Mouse (Mus musculus) heart, adult 11 months (tissue): Measurements from ENCODE around the gene Colgalt1.

Source experiments
- DNase-seq: peaks from one replicate; pipeline ENCODE4 v3.0.0; 2022

Colgalt1 gene

DNA sequence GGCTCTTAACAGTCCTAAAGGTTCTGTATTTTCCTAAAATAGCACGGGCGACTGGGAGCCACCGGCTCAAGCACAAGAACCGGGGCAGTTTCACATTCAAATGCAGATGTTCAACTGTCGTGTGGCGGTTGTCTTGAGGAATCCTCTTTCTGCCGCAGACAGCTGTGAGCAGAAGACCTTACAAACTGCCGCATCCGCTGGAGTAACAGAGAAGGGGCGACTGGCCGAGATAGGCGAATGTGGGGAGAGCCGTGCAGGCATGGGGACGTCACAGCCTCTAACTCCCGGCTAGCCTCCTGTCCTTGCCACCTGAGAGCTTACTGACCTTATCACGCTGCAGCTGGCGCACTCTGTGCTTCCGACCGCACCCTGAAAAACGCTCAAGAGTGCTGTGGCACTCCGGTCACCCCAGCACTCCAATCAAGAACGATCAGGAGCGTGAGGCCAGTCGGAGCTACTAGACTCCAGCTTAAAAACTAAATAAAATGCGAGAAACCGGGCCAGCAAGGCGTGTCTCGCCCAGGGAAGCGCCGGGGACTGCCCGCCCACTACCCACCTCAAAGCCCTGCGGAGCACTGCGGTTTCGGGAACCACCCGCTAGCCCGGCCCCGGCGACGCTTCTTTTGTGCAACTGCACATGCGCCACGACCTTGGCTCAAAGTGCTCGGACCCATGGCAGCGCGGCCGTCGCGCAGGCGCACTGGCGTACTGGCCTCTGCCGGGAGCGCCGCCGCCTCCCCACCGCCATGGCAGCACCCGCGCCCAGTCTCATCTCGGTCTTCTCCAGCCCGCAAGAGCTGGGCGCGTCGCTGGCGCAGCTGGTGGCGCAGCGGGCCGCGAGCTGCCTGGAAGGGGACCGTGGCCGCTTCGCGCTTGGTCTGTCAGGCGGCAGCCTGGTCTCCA lies 19.1 kb upstream of the Colgalt1 start, which contains the start of gene Pgls:
Gene Pgls (plus strand): TSS at position 706 of the 903 bp plus-strand sequence.
- peak; percentile 100 for DNase-seq

DNA sequence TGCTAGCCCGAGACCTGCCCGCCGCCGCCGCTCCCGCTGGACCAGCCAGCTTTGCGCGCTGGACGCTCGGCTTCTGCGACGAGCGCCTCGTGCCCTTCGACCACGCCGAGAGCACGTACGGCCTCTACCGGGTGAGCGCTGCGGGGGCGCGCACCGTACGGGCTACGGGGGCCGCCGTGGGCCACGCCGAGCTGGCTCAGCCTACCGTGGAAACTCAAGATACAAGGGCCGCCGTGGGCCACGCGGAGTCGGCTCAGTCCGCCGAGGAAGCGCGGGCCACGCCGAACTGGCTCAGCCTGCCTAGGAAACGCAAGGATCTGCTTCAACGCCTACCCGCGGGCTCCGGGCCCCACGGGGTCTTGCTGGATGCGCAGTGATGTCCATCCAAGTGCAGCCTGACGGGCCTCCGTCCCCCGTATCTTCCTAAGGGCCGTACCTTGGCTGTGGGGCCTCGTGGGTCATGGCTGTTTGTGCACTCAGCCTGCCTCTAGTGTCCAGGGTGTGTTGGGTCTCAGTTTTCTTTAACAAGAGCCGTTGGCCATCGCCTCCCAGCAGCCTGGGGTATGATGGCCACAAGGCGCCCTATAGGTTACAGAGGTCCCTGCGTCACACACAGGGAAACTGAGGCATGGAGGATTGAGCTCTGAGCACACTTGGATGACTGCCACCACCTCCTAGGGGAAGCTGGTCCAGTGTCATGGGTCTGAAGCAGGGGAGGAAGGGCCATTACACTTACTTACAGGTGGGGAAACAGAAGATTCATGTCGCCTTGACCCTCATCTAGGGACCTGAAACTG lies 18.2 kb upstream of the Colgalt1 start:
- DNase-seq = peak; percentile 99

DNA sequence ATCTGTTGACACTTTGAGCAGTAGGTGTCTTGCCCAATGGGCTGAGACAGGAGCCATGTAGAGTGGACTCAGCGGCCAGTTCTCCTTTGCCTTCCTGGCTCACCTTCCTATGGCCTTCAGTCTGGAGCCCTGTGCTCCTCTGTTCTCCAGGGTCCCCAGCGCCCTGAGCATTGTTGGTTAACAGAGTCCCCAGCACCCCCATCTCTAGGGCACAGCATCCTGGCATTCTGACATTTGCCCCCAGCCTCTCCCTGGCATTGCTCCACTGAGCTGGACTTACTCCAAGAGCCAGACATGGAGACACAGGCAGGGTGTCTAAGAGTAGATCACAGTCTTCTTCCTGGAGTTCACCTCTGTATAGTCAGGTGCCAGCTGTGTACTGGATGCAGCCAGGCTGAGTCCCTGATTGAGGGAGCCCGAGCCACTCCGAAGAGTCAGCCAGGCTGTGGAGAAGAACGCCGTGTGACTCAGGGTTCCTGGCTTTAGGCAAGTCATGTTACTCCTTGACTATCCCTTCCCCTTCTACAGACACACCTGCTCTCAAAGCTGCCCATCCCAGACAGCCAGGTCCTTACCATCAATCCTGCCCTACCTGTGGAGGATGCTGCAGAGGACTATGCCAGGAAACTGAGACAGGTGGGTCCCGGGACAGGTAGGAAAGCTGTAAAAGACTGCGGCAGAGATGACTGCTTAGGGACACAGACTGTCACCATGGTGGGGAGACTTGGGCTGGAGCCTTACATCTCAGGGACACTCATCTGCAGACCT lies 17.1 kb upstream of the Colgalt1 start:
- peak; percentile 93 for DNase-seq

DNA sequence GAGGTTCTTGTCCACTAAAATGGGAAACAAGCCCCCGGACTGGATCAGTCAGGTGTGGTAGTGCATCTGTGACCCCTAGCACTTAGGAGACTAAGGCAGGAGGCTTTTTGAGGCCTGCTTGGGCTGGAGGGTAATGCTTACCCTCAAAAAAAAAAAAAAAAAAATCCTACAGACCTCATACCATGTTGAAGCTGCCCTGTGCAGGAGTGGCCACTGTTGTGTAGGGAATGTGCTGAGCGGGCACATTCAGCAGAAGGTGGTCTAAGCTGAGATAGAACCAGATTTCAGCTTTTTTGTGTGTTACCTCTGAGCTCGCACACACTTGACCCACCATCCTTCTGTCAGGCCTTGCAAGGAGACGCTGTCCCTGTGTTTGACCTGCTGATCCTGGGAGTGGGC lies 16.5 kb upstream of the Colgalt1 start:
- DNase-seq = no peak

DNA sequence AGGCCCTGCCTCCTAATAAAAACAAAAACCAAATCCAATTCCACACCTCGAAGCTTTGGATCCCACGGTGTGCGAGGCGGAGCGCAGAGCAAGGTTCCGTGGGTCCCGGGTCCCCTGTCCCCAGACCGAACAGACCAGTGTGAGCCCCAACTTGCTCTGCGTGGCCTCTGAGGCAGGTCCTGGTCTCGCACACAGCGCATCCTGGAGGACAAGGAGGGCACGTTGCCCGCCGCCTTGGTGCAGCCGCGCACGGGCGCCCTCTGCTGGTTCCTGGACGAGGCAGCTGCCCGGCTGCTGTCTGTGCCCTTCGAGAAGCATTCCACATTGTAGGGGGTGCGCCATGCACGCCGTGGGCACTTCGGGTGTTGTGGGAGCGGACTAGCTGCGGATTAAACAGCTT lies 14.9 kb upstream of the Colgalt1 start:
- peak; percentile 98 for DNase-seq

DNA sequence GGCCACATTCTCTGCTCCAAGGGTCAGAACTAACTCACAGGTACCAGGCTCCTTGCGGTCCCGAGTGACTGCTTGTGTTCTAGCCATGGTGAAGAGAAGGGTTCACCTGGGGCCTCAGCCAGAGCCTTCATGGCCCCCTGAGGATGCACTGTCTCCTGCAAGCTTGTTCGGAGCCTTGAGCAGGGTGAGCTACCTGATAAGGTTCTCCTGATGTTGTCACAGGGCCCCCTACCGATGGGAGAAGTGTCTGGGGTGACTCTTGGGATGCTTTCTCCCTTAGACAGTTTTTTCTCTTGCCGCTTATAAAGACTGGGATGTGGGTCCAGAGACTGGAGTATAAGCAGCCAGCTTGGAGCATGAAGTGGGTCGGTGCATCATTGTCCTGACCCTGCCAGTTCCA lies 14.4 kb upstream of the Colgalt1 start:
- no peak for DNase-seq

DNA sequence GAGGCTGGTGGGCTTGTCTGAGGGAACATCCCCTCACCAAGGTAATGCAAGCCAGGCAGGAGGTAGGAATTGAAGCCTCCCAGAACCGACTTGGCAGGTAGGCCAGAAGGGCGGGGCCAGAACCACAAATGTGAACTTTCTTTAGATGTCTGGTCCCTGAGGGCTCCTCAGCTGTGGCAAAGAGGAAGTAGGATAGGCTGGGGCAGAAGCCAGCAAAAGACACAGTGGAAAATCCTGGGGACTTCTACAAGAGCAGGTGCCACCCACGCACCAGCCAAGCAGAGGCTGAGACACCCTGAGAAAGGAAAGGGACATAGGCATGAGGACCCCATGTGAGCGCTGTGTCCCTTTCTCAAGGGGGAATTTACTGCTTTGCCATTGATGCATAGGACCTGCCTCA lies 14.0 kb upstream of the Colgalt1 start:
- DNase-seq = peak; percentile 93

DNA sequence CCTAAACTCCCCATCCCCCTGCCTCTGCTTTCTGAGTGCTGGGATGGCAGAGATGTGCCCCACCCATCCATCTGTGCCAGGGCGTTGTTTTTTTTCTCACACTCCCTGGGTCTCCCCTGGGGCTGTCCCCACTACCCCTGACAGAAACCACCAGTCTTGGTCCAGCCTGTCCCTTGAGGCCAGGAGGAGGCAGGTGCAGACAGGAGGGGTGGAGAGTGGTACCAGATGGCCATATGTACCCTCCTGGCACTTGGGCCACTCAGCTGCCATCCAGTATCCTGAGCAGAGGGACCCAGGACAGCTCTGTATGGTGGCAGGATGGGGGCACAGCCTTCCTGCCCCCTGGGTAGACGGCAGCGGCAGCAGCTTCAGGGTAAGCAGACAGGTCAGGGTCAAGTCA lies 13.3 kb upstream of the Colgalt1 start, which contains the start of gene Fam129c:
Gene Fam129c (plus strand): TSS at position 198 of the 400 bp plus-strand sequence.
- peak; percentile 89 for DNase-seq

DNA sequence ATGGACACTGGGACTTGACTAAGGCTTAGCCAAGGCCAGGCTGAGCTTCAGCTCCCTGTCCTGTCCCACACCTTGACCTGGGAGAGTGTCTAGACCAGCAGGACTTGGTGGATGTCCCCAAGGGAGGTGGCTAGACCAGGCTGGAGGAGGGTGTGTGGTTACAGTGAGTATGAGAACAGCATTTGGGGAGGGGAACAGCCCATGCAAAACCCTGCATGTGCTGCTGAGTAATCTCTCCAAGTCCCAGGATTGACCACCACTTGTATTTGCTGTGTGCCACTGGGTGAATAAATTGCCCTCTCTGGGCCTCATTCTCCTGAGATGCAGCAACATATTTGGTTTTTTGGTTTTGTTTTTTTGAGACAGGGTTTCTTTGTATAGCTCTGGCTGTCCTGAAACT lies 12.4 kb upstream of the Colgalt1 start:
- DNase-seq = peak; percentile 87

DNA sequence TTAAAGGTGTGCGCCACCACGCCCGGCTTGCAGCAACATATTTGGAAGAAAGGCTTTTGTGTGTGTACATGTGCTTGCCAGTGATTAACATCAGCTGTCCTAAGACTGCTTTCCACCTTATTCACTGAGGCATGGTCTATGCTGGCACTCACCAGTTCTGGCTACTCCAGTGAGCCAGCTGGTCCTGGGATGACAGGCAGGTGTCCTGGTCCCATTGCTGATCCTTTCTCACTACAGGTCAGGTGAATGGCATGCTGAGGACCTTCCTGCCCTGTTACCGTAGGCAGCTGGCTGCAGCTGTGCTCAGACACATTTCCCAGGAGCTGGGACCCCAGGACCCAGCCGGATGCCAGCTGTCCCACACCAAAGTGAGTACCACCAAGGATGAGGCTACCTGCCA lies 12.0 kb upstream of the Colgalt1 start:
- DNase-seq = peak; percentile 85

DNA sequence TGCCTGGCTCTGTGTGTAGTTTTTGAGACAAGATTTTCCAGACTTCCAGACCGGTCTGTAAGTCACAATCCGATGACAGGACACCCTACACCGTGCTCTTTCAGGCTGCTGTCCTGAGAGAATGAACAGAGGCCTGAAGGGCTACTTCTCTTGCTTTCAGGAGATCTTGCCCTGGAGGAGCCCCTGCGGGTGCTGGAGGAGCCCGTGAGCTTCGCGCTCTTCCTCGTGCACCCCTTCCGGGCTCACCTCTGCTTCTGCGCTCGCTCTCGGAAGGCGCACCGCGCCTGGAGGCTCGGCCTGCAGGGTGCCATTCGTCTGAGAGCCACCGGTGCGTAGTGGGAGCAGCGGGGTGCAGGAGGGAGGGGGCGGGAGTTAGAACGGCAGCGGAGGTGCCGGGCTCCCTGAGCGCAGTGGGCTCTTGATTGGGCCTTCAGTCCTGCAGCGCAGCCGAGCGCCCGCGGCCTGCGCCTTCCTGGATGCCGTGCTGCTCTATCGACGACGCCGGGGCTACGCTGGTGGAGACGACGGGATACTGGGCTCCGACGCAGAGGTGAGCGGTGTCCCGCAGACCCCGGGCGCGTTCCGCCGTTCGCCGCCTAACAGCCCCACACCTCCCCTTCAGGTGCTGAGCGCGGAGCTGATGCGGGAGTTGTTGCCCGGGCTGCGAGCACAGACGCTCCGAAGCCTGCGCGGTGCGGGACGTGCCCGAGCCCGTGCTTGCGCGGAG lies 8.7 kb upstream of the Colgalt1 start:
- peak; percentile 78 for DNase-seq

DNA sequence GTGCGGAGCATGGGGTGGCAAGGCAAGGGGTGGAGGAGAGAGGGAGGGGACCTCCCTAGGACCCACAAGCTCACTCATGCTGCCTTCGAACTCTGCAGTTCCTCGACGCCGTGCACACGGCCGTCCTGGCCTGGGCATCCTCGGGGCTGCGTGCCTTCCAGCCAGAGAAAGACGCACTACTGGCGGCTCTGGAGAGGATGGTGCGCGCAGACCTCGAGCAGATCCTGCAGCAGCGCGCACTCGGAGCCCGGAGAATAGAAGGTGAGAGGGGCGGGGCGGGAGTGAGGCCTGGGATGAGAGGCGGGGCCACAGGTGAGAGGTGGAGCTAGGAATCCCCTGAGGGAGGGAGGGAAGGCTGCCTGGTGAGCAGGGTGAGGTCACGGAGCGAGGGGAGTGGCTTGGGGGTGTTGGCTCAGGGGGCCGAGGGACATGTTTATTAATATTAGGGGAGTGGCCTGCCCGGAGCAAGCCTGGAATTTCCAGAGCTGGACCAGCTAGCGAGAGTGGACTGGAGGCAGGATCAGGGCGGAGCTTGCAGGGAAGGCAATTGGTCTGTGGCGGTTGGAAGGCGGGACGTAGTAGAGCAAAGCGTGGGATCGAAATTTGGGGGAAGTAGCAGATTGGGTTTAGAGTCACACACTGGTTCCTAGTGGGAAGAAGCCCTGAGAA lies 8.0 kb upstream of the Colgalt1 start:
- peak; percentile 99 for DNase-seq

DNA sequence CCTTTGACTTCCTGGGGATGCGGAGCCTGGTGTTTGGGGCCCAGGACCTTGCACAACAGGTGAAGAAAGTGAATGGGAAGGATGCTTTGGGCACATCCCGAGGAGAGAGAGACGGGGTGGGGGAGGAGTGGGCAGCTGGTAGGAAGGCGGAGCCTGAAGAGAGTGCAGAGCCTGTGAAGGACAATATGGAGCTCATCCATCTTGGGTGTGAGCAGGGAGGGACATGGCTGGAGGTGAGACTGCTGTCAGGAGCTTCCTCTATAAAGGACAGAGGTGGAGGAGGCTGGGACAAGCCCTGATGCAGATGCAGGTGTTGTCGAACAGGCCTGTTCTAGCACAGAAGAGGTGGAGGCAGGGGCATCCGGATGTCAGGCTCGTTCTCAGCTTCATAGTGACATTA lies 6.8 kb upstream of the Colgalt1 start:
- DNase-seq = peak; percentile 92

DNA sequence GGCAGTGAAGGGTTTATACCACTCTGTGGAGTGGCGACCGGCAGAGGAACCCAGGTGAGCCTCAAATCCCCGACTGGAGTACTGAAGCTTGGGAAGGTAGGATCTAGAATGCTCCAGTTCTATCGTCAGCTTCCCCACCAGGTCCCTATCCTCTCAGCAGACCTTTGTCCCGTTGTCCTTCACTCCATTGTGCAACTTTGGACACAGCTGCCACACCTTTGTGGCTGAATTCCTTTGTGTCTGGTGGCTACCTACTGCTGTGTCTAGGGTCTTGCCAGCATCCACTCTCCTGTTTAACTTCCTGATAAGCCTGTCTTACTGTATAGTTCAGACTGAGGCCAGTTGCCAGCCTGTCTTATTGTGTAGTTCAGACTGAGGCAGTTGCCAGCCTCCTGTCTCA lies 1.3 kb downstream of the Colgalt1 start:
- DNase-seq = no peak

DNA sequence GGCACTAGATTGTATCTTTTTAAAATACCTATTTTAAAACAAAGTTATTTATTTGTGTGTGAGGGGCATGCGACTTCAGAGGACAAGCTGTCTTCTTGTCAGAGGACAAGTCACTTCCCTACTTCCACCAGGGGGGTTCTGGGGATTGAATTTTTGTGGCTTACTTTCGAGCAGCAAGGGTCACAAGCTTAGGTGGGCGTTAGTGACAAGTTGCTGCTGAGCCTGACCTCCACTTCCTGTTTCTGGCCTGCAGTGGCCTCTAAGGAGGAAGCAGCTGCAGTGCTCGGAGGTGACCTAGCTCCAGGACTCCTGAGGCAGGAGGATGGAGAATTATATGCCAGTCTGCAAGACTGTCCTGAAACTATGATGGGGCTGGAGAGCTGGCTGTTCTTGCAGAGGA lies 2.6 kb downstream of the Colgalt1 start:
- DNase-seq = peak; percentile 93

DNA sequence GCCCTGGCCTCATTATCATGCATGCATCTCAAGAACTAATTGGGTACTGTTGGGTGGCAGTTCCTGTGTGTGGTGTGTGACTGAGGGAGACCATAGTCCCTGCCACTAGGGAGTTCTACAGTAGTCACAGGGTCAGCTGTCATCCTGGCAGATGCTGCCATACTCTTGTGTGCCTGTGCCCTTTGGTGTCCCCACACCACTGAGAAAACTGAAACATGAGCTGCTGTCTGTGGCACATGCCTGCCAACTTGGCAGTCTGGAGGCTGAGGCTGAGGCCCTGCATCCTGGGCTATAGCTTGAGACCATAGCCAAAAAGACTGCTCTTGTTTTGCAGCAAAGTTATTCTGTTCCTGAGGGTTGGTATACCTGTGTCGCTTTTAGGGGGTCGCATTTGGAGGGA lies 9.0 kb downstream of the Colgalt1 start:
- DNase-seq = peak; percentile 89

DNA sequence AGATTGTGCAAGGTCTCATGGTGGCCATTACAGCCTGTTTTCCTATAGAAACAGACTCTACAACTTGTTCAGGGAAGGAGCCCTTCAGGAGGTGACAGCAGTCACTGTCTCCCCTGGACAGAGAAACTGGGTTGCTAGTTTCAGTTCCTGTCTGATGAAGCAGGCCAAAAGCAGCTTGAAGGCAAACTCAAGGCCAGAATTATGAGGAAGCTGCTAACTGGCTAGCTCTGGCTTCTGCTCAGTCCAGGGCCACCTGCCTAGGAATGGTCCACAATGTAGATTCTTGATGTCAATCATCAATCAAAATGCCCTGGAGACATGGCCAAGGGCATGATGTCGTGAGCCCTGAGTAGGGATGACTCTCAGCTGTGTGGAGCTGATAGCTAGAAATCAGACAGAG lies 14.3 kb downstream of the Colgalt1 start:
- DNase-seq = peak; percentile 91

DNA sequence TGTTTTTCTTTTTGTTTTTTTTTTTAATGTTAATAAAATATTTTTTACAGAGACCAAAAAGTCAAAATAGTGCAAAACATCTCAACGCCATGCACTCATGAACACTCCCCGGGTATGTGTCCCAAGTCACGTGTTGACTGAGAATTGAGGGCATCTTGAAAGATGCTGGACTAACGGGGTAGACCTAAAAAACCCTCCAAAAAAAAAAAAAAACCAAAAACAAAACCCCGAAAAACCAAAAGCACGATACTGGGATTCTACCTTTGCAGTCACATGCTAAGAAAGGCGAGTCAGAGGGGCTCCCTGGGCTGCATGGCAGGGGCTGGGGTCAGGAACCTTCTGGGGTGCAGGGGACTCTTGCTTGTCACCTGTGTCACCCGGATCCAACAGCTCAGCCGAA lies 16.0 kb downstream of the Colgalt1 start:
- DNase-seq = no peak

DNA sequence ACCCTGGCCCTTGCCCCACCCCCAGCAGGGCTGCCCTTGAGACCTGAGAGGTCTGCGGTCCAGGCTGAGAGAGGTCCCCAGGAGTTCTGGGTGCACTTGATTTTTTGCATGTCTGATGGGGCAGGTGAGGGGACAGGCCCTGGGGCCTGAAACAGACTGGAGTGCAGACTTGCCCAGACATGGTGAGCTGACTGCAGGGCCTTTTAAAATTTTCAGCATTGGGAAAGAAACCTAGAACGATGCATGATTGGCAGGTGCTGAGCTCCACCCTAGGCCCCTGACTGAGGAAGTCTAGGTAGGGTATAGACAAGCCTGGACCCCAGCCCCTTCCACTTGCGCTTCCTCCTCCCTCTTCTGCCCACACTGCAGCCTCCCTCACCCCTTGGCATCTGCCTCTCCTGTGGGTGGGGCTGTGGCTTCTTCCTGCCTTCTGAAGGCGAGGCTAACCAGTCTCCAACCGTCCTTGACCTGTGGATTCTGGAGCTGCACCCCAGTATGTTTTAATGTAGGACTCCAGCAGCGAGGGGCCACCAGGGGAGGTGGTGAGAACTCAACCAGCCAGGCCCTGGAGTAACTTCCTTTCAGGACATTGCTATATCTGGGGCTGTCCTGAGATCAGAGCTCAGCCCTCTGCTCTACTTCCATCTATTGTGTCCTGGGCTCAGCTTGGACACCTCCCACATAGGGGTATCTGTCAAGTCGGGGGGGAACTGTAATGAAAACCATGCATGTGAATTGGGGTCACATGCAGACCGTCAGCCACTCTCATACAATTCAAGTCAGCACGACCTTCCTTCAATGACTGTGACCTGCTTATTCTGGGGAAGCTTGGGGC lies 16.7 kb downstream of the Colgalt1 start:
- peak; percentile 94 for DNase-seq

DNA sequence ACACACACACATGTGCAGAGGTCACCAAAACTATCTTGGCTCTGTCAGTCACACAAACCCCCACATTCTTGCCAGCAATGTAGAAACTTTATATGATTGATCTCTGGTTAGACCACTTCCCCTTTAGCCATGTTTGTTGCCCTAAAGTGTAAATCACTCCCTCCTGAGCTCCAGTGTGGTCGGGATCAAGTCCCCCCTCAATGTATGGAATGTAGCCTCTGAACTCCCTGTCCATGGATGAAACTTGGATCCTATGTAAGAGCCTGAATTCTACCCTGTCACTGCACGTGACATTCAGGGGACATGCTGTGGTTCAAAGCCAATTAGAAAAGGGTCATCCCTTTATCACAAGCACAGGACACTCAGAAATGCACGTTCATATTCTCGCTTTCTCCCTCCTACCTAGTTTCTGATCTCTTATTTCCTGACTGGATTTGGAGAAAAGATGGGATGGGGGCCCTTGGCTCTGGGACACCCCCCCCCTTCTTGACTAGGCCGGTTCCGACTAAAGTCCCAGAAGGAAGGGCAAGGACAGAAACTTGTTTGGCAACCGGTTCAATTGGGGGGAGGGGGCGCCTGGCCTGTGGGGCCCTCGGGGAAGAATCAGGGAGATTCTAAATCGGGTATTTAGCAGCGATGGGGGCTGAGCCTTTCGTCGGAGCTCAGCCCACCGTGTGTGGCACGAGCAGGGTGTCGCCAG lies 17.7 kb downstream of the Colgalt1 start:
- DNase-seq = no peak
